Mouse (Mus musculus) thymus, postnatal 4 days (tissue): ENCODE measurements at regions not wholly inside any gene's neighbourhood (a gene's known extent, or its start where the extent isn't known, plus 50 kb on each side); places are given as distances from the start of the nearest gene placed in this dataset.

Source experiments
- DNase-seq: peaks from one replicate; pipeline ENCODE4 v3.0.0; 2021

GRCm38 (mm10) chr8:8562268-8562667, 98.8 kb downstream of the Efnb2 start:
- DNase-seq = no peak

GRCm38 (mm10) chr8:8558050-8558449, 103.0 kb downstream of the Efnb2 start:
- DNase-seq = no peak

- DNase-seq = no peak
These were observed 104.9 kb downstream of the Efnb2 start for GRCm38 (mm10) chr8:8556152-8556551.

- DNase-seq = no peak
These were observed 106.4 kb downstream of the Efnb2 start for GRCm38 (mm10) chr8:8554691-8555090.

- no peak for DNase-seq
These were observed 108.3 kb downstream of the Efnb2 start for GRCm38 (mm10) chr8:8552779-8553178.

GRCm38 (mm10) chr8:8536626-8537025, 124.4 kb downstream of the Efnb2 start:
- DNase-seq = no peak

GRCm38 (mm10) chr8:8534787-8535186, 126.3 kb downstream of the Efnb2 start:
- no peak for DNase-seq

- no peak for DNase-seq
These were observed 128.1 kb downstream of the Efnb2 start for GRCm38 (mm10) chr8:8532907-8533306.

- no peak for DNase-seq
These were observed 130.5 kb downstream of the Efnb2 start for GRCm38 (mm10) chr8:8530540-8530939.

GRCm38 (mm10) chr8:8521532-8521931, 139.5 kb downstream of the Efnb2 start:
- DNase-seq = no peak

GRCm38 (mm10) chr8:8519772-8520191, 141.3 kb downstream of the Efnb2 start:
- no peak for DNase-seq

- DNase-seq = no peak
These were observed 143.4 kb downstream of the Efnb2 start for GRCm38 (mm10) chr8:8517599-8517998.

GRCm38 (mm10) chr8:8516272-8516671, 144.8 kb downstream of the Efnb2 start:
- DNase-seq = no peak

- no peak for DNase-seq
These were observed 161.1 kb downstream of the Efnb2 start for GRCm38 (mm10) chr8:8499921-8500320.

- no peak for DNase-seq
These were observed 162.3 kb downstream of the Efnb2 start for GRCm38 (mm10) chr8:8498753-8499152.

- DNase-seq = no peak
These were observed 165.6 kb downstream of the Efnb2 start for GRCm38 (mm10) chr8:8495472-8495871.

GRCm38 (mm10) chr8:8494281-8494680, 166.8 kb downstream of the Efnb2 start:
- DNase-seq = peak; percentile 20

GRCm38 (mm10) chr8:8491908-8492307, 169.1 kb downstream of the Efnb2 start:
- no peak for DNase-seq

GRCm38 (mm10) chr8:8489784-8490183, 171.3 kb downstream of the Efnb2 start:
- DNase-seq = no peak

GRCm38 (mm10) chr8:8488695-8489571, 172.1 kb downstream of the Efnb2 start:
- DNase-seq = peak; percentile 12

GRCm38 (mm10) chr8:8488191-8488694, 172.8 kb downstream of the Efnb2 start:
- DNase-seq = no peak

GRCm38 (mm10) chr8:8487706-8488105, 173.3 kb downstream of the Efnb2 start:
- DNase-seq = no peak

GRCm38 (mm10) chr8:8486866-8487265, 174.2 kb downstream of the Efnb2 start:
- no peak for DNase-seq

- DNase-seq = no peak
These were observed 175.8 kb downstream of the Efnb2 start for GRCm38 (mm10) chr8:8485252-8485651.

- DNase-seq = no peak
These were observed 176.5 kb downstream of the Efnb2 start for GRCm38 (mm10) chr8:8484546-8484945.
